Mouse (Mus musculus) 3T3-L1 (cell line): ENCODE measurements at regions not wholly inside any gene's neighbourhood (a gene's known extent, or its start where the extent isn't known, plus 50 kb on each side); places are given as distances from the start of the nearest gene placed in this dataset.

ENCODE experiments used
- DNase-seq: peaks from one replicate; pipeline ENCODE4 v3.0.0-alpha.2; 2015; ENCODE audit warnings: low read depth, low spot score

DNA sequence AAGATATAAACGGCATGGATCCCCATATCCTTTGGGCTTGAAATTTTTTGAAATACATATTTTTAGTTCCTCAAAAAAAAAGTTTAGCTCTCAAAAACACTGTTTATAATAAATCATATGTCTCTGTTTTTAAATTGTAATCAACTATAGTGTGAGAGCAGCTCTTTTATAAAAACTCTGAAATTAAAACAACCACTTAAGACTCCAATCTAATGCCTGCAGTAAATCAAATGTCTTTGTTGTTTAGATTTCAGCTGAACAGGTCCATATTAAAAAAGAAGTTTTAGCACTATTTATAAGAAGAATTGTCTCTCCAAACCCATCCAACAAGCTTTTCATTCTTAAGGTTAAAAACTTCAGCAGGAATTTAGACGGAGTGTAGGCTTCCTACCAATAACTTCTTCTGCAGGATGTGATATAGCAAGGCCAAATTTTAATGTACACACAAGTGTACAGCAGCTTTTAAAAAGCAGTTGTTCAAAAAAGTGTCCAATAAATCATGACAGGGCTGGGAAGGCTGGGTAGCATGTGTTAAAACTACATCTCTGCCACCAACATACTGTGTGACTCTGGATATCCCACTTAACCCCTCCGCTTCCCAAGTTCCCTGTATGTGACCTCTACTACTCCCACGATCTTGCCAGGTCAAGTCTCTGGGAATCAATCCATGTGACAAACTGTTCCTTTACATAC is 160.6 kb upstream of the Paip1 start:
- DNase-seq: no peak

DNA sequence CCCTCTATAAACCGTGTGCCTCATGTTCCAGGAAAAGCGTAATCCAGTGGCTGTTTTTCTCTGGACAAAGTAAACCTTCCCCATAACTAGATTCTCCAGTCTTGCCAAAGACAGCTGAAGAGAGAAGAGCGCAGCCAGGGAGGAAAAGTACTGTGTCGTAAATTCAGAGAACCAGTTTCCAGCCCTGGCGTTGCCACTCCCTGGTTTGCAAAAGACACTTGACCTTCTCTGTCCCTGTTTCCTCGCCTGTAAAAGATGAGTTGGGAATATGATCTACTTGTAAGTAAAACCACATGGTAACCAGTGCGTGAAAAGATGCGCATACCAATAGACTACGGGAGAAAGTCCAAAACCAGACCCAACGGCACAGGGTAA is 160.1 kb upstream of the Paip1 start:
- DNase-seq: no peak

DNA sequence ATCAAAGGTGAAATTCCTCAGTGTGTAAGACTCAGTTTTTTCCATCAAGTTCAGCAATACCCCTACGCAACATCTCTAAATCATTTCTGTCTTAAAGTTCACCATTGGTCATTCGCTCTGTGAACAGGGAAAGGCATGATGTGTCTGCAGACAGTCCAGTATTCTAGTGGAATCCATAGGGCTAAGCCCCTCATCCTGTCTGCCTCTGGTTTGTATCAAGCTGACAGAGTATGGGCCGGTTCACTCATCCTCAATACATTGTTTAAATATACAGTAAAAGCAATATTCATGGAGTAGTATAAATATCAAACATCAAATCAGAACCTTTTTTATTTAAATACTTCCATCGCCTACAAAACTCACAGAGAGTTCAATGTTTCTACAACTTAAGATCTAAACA is 152.9 kb upstream of the Paip1 start:
- DNase-seq: no peak

DNA sequence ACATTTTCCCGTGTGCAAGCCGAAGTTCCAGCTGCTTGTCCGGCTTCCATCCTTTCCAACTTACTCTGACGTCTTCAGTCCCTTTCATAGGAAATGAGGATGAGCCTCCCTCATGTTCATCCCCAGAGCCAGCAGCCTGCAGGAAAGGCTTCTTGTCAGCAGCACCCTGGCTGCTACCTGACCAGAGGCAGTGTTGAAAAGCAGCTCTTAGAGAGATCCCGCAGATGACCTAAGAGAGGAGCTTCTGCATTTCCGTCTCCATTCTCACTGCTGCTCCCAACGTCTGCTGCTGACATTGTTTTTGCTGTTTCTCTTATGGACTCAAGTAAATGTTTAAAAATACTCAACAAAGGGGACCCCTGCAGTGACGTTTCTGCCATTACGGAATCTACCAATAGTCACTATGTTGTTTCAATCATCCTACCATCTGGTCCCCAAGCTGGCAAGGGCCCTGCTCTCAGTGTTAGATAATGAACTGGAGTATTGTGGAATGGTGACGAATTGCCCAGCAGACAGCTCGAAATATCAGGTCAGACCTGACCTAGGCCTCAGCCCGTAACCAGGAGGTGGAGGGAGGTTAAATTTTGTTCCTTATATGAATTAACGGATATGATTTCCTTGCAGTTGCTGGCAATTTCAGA is 151.0 kb upstream of the Paip1 start:
- no peak for DNase-seq

DNA sequence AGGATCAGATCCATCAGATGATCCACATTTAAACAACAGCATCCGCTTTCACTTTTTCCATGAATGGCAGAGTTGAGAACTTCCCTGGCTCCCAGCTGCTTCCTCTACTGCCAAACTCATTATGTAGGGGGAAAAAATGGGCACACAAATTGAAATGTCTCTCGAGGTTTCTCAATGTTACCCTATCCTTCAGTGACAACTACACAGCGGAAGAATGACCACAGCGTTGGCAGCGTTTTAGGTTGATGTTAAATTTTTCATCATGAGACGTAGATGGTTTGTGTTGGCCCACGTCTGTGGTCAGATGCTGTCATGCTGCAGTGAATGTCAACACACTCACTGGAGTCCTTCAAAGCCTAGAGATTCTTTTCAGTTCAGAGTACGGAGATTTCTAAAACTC is 149.0 kb upstream of the Paip1 start:
- DNase-seq: no peak

DNA sequence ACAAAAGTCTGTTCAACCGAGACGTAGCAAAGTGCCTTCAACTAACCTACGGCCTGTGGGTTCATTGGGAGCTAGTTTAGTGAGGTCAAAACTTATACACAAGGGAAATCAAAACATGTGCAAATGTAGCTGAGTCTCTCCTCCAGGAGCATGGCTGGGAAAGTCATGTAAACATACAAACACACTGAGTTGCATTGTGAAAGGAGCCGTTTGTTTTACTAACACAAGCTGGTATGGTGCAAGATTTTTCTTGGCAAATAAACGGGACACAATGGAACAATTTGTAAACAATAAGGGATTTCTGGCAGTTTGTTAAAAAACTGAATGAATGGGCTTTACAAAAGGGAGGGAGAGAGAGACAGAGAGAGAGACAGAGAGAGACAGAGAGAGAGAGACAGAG is 147.8 kb upstream of the Paip1 start:
- no peak for DNase-seq

DNA sequence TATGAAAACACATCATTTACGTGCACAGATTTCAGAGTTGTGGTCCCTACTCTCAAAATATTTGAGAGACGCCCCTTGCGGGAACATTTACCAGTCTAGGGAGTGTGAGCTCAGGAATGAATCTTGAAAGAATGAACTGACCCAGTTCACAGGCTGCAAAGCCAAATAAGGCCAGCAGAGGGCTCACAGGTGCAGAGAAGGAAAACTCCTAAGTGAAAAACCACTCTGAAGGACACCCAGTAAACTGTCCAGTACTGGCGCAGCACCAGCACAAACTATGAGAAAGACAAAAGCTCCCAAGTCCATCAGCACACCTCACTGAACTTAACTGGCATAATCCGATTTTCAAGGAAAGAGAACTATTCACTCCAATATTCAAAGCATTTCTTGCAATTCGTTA is 145.0 kb upstream of the Paip1 start:
- DNase-seq: peak; percentile 76

DNA sequence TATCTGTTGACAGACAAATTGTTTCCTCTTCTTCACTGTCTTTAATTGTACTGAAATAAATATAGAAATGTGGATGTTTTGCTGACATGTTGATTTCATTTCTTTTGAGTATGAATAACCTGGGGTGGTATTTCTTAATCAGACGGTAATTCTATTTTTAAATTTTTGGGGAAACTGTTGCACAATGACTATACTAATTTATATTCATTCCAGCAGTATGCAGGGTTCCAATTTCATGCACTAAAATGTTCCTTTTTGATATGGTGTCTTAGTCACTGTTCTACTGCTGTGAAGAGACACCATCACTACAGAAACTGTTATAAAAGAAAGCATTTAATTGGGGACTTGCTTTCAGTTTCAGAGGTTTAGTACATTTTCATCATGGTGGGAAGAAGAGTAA is 119.2 kb upstream of the Paip1 start:
- DNase-seq: no peak

DNA sequence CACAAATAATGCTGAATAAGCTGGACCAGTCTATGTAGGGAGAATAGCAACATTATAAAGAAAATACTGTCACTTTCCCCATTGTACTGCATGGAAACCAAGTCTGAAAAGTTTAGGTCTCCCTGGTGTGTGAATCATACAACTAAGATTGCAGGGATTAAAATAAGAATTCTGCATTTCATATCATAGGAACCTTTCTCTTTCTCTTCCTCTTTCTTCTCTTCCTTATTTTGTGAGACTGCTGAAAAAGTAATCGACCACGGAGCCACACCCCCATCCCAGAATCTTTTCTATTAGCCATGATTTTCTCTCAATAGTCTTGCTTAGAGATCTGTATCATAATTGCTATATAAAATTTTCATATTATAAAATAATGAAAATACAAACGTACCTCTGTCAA is 118.4 kb upstream of the Paip1 start:
- no peak for DNase-seq

DNA sequence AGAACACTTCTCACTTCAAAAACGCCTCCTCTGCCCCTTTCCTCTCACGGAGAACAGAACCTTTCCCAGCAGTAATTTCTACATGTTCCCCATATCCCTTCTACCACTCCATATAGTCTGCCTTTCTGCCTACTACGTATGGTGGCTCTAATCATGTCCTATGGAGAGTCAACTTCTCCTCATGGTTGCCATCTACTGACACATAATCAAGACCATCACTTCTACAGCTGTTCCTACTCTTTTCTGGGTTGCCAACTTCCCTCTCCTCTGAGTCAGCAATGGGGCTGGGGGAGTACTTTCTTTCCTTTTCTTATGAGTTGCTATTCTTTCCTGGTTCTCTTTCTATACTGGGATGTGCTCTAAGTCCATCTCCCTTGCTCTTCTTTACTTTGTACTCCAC is 114.0 kb upstream of the Paip1 start:
- no peak for DNase-seq

DNA sequence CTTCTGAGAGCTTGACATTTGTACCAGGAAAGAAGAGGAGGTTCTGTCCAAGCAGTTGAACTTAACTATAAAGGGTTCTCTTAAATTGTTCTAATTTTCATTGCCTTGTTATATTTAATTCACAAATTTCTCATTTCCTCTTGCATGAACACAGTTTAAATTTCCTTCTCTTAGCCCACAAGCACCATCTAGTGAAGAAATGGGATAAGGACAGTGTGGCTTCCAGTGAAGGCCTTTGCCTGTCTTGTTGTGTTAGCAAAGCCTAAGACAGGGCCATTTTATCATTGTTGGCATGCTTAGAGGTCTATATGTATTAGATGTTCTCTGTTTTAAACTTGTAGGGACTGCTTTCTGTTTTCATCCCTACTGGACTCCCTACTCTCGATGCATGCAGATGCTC is 110.0 kb upstream of the Paip1 start:
- DNase-seq: peak; percentile 51

DNA sequence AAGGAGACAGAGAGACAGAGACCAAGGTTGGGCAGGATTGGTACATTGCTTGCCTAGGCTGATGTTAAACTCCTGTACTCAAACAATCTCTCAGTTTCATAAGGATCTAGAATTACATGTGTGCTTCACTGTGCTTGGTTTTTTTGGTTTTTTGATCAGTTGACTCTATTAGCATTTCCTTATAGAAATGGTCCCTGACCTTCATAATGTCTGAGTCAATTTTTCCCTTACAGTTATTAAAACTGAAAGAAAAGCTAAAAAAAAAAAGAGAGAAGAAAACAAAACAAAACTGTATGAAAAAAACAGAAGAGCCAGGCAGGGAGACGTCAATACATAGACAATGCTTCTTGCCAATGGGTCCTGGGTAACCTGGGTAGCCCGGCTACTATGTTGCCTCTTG is 102.9 kb upstream of the Paip1 start:
- no peak for DNase-seq

DNA sequence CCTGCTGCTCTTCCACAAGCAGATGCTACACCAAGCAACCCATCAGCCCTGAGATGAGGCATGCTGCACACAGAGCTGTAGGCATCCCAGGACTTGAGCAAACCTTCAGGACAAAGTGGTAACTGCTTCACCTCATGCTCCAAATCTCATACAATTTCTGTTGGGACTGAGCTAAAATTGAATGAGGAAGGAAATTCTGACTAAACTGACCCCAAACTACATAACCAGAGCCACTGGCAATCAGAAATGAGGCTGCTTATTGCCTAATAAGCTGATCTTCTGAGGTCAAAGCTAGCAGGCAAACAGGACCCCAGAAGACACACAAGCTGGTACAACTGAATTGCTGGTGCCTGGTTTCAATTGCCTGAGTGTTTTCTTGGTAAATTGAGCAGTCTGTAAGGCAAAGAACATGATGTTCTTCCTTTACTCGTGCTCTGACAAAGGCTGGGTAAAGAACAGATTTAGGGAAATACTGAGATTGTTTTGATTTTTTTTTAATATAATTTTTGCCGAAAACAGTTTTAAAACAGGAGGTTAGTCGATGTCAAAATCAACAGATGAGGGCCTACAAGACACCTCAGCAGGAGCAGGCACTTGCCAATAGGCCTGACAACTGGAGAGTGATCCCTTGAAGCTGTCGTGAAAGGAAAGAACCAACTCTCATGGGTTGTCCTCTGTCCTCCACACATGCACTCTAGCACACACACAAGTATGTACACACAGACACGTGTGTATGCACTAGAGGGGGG is 101.3 kb upstream of the Paip1 start:
- DNase-seq: no peak

DNA sequence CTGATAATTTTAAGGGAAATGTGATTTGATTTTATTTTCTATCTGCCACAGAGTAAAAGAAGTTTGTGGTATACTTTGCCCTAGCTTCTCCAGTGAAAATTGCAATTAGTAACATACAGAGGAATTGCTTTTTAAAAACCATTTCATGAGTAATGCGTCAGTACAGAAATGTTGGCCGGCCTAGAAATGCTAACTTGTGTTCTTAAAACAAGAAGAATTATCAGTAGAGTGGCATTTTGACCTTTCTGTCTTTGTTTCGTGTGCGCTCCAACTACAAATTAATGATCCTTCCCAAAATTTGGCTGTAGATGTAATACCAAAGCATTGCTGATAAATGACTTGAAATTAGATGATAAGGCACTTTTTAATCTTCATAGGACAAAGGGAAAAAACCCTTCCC is 99.7 kb upstream of the Paip1 start:
- DNase-seq: no peak

DNA sequence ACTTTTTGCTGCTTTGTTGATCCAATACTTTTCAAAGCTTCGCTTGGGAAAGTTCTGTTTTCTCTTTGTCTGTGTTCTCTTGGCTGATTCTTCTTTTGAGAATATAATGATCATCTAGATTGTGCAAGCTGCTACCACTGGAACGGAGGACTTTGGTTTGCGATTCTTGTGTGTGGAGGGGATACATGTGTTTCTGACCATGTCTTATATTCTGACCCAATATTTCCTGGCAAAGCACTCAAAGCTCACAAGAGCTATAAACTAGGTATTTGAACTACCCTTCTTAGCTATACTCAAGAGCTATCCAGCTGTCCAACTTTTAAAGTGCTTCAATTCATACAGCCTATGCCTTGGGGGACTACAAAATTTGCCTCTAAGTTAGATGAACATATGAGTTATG is 96.6 kb upstream of the Paip1 start:
- no peak for DNase-seq

DNA sequence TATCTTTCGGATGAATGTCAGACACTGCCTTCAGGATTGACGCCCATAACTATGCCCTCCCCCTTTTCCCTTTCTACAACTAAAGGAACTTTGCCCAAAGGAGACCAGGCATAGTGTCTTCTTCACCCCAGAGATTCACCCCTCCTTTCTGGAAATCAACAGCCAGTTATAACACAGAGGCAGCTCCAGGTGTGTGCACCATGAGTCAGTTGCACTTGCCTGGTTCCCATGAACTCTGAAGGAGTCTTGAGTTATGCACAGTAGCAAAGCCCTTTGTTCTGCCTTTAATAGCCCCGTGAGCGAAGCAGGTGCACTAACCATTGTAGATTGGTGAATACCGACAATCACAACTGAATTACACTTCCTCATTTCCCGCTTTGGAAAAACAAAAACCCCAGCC is 94.5 kb upstream of the Paip1 start:
- no peak for DNase-seq

DNA sequence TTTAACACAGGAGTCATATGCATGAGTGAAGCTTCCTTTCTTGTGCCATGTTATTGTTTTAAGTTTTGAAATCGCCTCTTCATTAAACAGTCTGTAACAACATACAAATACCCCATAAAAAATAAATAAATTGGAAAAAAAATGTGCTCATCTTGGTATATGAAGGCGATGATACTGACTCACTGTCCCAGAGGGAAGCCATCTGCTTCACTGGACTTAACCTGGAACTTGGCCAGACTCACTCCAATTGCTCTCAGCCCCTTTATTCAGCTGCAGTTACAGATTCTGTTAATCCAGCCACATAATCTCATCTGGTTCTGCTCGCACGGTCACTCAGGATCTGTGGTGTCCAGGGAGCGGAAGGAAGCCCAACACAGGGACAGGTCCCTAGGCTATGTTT is 90.5 kb upstream of the Paip1 start:
- no peak for DNase-seq

DNA sequence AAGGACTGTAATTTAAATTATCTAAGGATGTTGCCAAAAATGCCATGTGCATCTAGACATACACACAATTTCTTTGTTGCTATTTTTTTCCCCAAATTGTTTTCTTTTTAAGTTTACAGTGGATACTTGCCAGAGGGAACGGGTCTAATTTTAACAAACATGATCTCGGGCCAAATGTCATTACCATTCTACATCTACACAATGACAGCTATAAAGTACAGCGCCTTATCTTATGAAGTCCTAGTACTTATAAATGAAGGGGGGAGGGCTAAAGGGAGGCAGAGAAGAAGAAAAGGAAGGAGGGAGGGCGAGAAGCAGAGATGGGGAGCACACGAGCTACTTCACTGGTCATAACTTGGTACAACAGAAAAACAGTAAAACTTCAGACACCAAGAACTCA is 89.4 kb upstream of the Paip1 start:
- no peak for DNase-seq

DNA sequence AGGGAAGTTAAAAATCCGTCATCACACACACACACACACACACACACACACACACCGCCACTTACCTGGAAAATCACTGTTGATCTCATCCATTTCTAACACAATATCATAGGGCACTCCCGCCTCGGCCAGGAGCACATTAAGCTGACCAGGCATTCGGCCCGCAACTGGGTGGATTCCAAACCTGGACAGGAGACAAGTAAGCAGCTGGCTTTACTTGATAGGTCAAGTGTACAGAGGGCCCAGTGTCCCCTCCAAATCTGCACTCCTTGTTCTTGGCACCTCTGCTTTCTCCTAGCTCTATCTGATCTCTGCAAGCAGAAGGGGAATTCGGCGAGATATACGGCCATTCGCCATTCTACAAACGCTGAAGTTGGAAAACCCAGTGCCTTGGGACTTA is 88.6 kb upstream of the Paip1 start:
- no peak for DNase-seq

DNA sequence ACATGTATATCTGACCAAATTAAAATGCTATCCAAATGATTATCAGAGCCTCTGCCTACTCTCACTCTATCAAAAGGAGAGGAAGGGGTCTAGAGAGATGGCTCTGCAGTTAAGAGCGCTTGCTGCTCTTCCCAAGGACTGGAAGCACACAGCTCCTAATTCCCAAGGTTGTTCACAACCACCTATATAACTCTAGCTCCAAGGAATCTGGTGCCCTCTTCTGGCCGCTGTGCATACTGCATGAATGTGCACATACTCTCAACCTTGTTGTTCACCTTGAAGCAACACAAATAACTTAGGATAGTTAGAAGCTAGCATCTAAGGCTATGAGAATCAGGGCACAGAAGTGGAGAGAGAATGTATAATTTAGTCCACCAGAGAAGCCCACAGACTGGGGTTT is 86.6 kb upstream of the Paip1 start:
- DNase-seq: peak; percentile 76

DNA sequence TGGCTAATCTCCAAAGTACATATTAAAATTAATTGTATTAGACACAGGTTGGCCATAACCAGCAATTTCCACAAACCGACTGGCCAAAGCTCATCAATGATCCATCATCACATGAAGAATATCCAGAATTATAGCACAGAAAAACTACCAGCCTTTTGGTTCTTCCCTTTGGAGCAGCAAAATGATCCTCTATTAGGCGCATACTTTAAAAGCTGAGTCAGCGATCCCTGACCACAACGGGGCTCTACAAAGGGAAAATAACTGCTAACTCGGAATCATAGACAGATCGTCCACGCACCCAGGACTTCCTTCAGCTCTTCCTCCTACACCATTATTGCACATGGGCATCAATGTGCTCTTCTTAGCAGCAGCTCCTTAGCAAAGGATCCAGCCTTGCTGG is 85.6 kb upstream of the Paip1 start:
- DNase-seq: peak; percentile 56

DNA sequence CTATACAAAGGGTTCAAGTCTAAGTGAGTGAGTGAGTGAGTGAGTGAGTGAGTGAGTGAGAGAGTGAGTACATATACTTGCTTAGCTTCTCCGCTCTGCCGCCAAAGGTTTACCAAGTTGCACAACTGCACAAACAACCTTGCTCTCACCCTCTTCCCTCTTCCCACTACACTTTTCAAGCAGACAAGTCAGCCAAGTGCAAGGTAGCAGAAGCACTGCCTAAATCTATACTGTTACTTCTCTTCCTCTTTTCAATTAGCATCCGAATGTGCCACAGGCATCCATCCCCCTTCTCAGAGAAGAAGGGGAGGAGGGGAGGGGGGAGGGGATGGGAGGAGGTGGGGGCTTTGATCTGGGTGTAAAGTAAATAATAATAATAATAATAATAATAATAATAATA is 80.4 kb upstream of the Paip1 start:
- no peak for DNase-seq

DNA sequence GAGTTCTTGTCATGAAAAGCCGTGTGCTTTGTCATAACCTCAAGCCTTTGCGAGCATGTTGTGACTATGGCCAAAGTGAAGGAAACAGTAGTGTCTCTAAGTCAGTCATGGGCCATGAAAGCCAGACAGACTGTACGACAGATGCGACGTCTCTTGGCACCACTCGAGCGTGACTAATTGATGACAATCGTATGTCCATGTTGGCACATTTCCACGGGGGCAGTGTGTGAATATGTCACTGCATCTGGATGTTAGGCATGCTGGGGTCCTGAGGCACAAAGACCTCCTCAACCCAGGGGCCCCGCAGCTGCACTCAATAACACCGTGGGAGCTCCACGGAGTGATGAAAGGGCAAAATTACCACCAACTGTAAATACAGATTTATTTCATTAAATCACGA is 77.1 kb upstream of the Paip1 start:
- no peak for DNase-seq
